Mouse (Mus musculus) kidney, adult 18-20 months (tissue): ENCODE data around the gene Olfr1199.

ENCODE experiments used
- DNase-seq: peaks from one replicate; pipeline ENCODE4 v3.0.0; 2021

The Olfr1199 gene

GRCm38 (mm10) chr2:88760369-88760768 lies at the start of gene Olfr1199:
Olfr1199 (minus strand) TSS chr2:88760469.
- DNase-seq, result no peak

- no peak for DNase-seq
Observed at GRCm38 (mm10) chr2:88792736-88793135, 32.5 kb upstream of the Olfr1199 start, which contains the start of gene Olfr1201. Olfr1201 (plus strand) TSS chr2:88793036.

GRCm38 (mm10) chr2:88770388-88770787 lies 10.1 kb upstream of the Olfr1199 start, which contains the start of gene Olfr1200:
Olfr1200 (minus strand) TSS chr2:88770488.
- DNase-seq, result no peak

GRCm38 (mm10) chr2:88751270-88751669 lies 9.0 kb downstream of the Olfr1199 start, which contains the start of gene Olfr1198:
Olfr1198 (minus strand) TSS chr2:88751370.
- no peak for DNase-seq

- DNase-seq, result no peak
Observed at GRCm38 (mm10) chr2:88743379-88743778, 16.9 kb downstream of the Olfr1199 start.

GRCm38 (mm10) chr2:88732266-88732665 lies 28.0 kb downstream of the Olfr1199 start, which contains the start of gene Olfr1197:
Olfr1197 (minus strand) TSS chr2:88732366.
- DNase-seq, result no peak

- no peak for DNase-seq
Observed at GRCm38 (mm10) chr2:88704497-88704896, 55.8 kb downstream of the Olfr1199 start, which contains the start of gene Olfr1196. Olfr1196 (minus strand) TSS chr2:88704597.
